Mouse (Mus musculus) cerebellum, adult 2 months (tissue): ENCODE measurements around the gene Grin2c.

ENCODE experiments used
- CTCF ChIP-seq: fragments of 200-500 bp; IDR thresholded peaks from 2 replicates; pipeline ENCODE4 v1.5.1; 2011; ENCODE audit warnings: low read depth, mild to moderate bottlenecking, control low read depth, low read length, moderate library complexity, borderline replicate concordance; ENCODE audit not compliant: insufficient read depth
- POLR2A ChIP-seq: fragments of 200-500 bp; IDR thresholded peaks from 2 replicates; pipeline ENCODE4 v1.6.1; 2011; ENCODE audit warnings: low read length, control low read depth, borderline replicate concordance; ENCODE audit not compliant: insufficient read depth

DNA sequence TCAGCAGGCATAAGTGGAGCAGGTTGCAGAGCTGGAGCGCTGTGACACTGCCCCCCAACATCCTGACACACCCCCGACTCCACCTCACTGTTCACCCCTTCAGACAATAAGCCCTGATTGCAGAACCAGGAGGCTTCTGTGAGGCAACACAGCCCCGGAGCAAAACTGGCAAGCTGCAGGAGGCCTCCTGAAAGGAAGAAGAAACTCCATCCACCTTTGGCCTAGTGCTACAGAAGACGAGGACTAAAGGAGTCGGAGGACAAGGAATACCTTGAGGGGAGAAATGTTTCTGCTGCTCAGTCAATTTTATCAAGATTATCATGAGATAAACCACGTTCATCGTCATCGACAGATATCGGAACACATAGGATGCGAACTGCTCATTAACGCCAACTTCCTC, 28.9 kb upstream of the Grin2c start:
- TF ChIP-seq POLR2A (no peak), CTCF (no peak)
